Mouse (Mus musculus): ENCODE data around the gene Phrf1.

Phrf1 gene

GRCm38 (mm10) chr7:141293852-141294471 is 65.4 kb downstream of the Phrf1 start:
- peak; percentile 18 for DNase-seq (ENCODE audit: low spot score)

- DNase-seq (ENCODE audit: low spot score) = no peak
Measured at GRCm38 (mm10) chr7:141294479-141294878, 65.9 kb downstream of the Phrf1 start.

- no peak for DNase-seq (ENCODE audit: low spot score)
Measured at GRCm38 (mm10) chr7:141297926-141298650, 69.5 kb downstream of the Phrf1 start.

- no peak for DNase-seq (ENCODE audit: low spot score)
Measured at GRCm38 (mm10) chr7:141299175-141299574, 70.6 kb downstream of the Phrf1 start.

GRCm38 (mm10) chr7:141301386-141301785 is 72.8 kb downstream of the Phrf1 start:
- no peak for DNase-seq (ENCODE audit: low spot score)

- DNase-seq (ENCODE audit: low spot score) = peak; percentile 18
Measured at GRCm38 (mm10) chr7:141302702-141303268, 74.2 kb downstream of the Phrf1 start.

GRCm38 (mm10) chr7:141304537-141304936 is 76.0 kb downstream of the Phrf1 start:
- no peak for DNase-seq (ENCODE audit: low spot score)
